Mouse (Mus musculus) kidney, adult 2 months (tissue): ENCODE data around the gene Cutc.

ENCODE experiments used
- CTCF ChIP-seq: fragments of 200-500 bp; conservative IDR thresholded peaks from 2 replicates; pipeline ENCODE4 v1.5.1; 2011; ENCODE audit warnings: low read depth, mild to moderate bottlenecking, control low read depth, low read length, moderate library complexity, mixed read lengths; ENCODE audit not compliant: insufficient read depth, insufficient read length
- POLR2A ChIP-seq: fragments of 200-500 bp; IDR thresholded peaks from one replicate; pipeline ENCODE4 v1.6.1; 2011; ENCODE audit warnings: low read depth, low read length, control low read depth

DNA sequence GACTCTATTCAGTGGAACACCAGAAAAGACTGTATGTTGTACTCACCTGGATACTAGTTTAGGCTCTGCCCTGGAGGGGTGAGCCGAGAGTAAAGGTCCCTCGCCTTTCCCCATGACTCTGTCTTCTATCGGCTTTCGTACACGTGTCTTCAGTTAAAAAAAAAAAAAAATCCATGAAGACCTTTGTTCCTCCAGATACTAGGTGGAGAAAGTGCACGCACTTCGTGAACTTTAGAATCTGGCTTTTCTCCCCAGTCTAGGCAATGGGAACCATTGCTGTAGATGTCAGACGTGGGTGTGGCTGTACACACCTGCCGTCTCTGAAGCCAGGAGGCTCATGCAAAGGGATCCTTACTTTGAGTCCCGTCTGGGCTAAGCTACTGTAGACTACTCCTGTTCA lies 60.5 kb downstream of the Cutc start:
- TF ChIP-seq CTCF (no peak), POLR2A (no peak)
